Mouse (Mus musculus): ENCODE measurements around the gene Ccne1. TPM values are rescaled to one million over a fixed set of nuclear protein-coding genes. Genes with fewer than 3 reads are reported as not detected.
A peak's percentile ranks its signal among the peaks of the same experiment; 100 is the strongest.

The Ccne1 gene
- 52.9 and 55.2 TPM in 2 replicates for polyA plus RNA-seq (2015; fragmentation: Nextera tagmentation; extraction: Ambion mirVana)

- Histone ChIP-seq H3K27ac (ENCODE audit: low read length) (peak within 1 kb of the TSS; percentile 70), H3K4me3 (replicated peaks; ENCODE audit: low read length) (peak within 1 kb of the TSS; percentile 89), H3K27me3 (ENCODE audit: control insufficient read depth, insufficient read depth, low read length) (no peaks in the 10 kb centered on the region), H3K36me3 (ENCODE audit: control insufficient read depth, insufficient read depth, low read length) (0 out of 2 replicates have a peak, but pooled peaks cover 2% of the 10 kb centered on the region), H3K4me2 (ENCODE audit: low read depth, low read length) (peak within 1 kb of the TSS; percentile 99), H3K9me3 (replicated peaks; ENCODE audit: control insufficient read depth, low read length) (no peaks in the 10 kb centered on the region), H3K4me1 (ENCODE audit: control insufficient read depth, insufficient read depth, low read length) (peaks cover 25% of the 10 kb centered on the region), H3K9ac (ENCODE audit: low read length) (peak within 1 kb of the TSS; percentile 85)
- WGBS: under 1% methylated on average over 102 of the region's 102 CpGs
- peak; percentile 94 for ATAC-seq (ENCODE audit: insufficient read depth, low FRiP score)
Measured at GRCm38 (mm10) chr7:38107371-38108259, at the start of gene Ccne1. TSS of gene Ccne1 (minus strand) at chr7:38107534.

GRCm38 (mm10) chr7:38155829-38156228 lies 48.5 kb upstream of the Ccne1 start:
- Histone ChIP-seq H3K4me2 (ENCODE audit: low read depth, low read length) (no peak overlapping the region), H3K27me3 (ENCODE audit: control insufficient read depth, insufficient read depth, low read length) (no peaks in the 10 kb centered on the region), H3K4me3 (replicated peaks; ENCODE audit: low read length) (no peak overlapping the region), H3K9me3 (replicated peaks; ENCODE audit: control insufficient read depth, low read length) (no peaks in the 10 kb centered on the region), H3K27ac (ENCODE audit: low read length) (no peak overlapping the region), H3K9ac (ENCODE audit: low read length) (no peak overlapping the region), H3K4me1 (ENCODE audit: control insufficient read depth, insufficient read depth, low read length) (no peaks in the 10 kb centered on the region), H3K36me3 (ENCODE audit: control insufficient read depth, insufficient read depth, low read length) (no peaks in the 10 kb centered on the region)
- no peak for ATAC-seq (ENCODE audit: insufficient read depth, low FRiP score)
- 82% methylated on average over 5 of the region's 5 CpGs for WGBS

GRCm38 (mm10) chr7:38152571-38152970 lies 45.2 kb upstream of the Ccne1 start:
- ATAC-seq (ENCODE audit: insufficient read depth, low FRiP score): no peak; the same call in 1 of the 2 replicates
- H3K9me3 ChIP-seq (replicated peaks; ENCODE audit: control insufficient read depth, low read length): no peaks in the 10 kb centered on the region; the same call in 1 of the 2 replicates
- no peak overlapping the region for H3K4me2 ChIP-seq (ENCODE audit: low read depth, low read length)
- 83% methylated on average over 3 of the region's 3 CpGs for WGBS
- no peak overlapping the region for H3K27ac ChIP-seq (ENCODE audit: low read length)
- H3K4me1 ChIP-seq (ENCODE audit: control insufficient read depth, insufficient read depth, low read length): no peaks in the 10 kb centered on the region
- H3K4me3 ChIP-seq (replicated peaks; ENCODE audit: low read length): no peak overlapping the region
- H3K9ac ChIP-seq (ENCODE audit: low read length): no peak overlapping the region
- no peaks in the 10 kb centered on the region for H3K27me3 ChIP-seq (ENCODE audit: control insufficient read depth, insufficient read depth, low read length)
- H3K36me3 ChIP-seq (ENCODE audit: control insufficient read depth, insufficient read depth, low read length): no peaks in the 10 kb centered on the region

- H3K9me3 ChIP-seq (replicated peaks; ENCODE audit: control insufficient read depth, low read length): no peaks in the 10 kb centered on the region; the same call in 1 of the 2 replicates
- no peak overlapping the region for H3K9ac ChIP-seq (ENCODE audit: low read length)
- H3K4me1 ChIP-seq (ENCODE audit: control insufficient read depth, insufficient read depth, low read length): no peaks in the 10 kb centered on the region
- H3K27me3 ChIP-seq (ENCODE audit: control insufficient read depth, insufficient read depth, low read length): no peaks in the 10 kb centered on the region
- H3K27ac ChIP-seq (ENCODE audit: low read length): no peak overlapping the region
- no peak overlapping the region for H3K4me2 ChIP-seq (ENCODE audit: low read depth, low read length)
- WGBS: 47% methylated on average over 14 of the region's 14 CpGs
- no peak for ATAC-seq (ENCODE audit: insufficient read depth, low FRiP score)
- no peak overlapping the region for H3K4me3 ChIP-seq (replicated peaks; ENCODE audit: low read length)
- no peaks in the 10 kb centered on the region for H3K36me3 ChIP-seq (ENCODE audit: control insufficient read depth, insufficient read depth, low read length)
Measured at GRCm38 (mm10) chr7:38151706-38152312, 44.5 kb upstream of the Ccne1 start.

- WGBS: 90% methylated on average over 6 of the region's 6 CpGs
- Histone ChIP-seq H3K27ac (ENCODE audit: low read length) (no peak overlapping the region), H3K27me3 (ENCODE audit: control insufficient read depth, insufficient read depth, low read length) (no peaks in the 10 kb centered on the region), H3K36me3 (ENCODE audit: control insufficient read depth, insufficient read depth, low read length) (no peaks in the 10 kb centered on the region), H3K9ac (ENCODE audit: low read length) (no peak overlapping the region), H3K9me3 (replicated peaks; ENCODE audit: control insufficient read depth, low read length) (no peaks in the 10 kb centered on the region; the same call in 1 of the 2 replicates), H3K4me3 (replicated peaks; ENCODE audit: low read length) (no peak overlapping the region), H3K4me2 (ENCODE audit: low read depth, low read length) (no peak overlapping the region), H3K4me1 (ENCODE audit: control insufficient read depth, insufficient read depth, low read length) (no peaks in the 10 kb centered on the region)
- no peak for ATAC-seq (ENCODE audit: insufficient read depth, low FRiP score)
Measured at GRCm38 (mm10) chr7:38147477-38147876, 40.1 kb upstream of the Ccne1 start.

- Histone ChIP-seq H3K9me3 (replicated peaks; ENCODE audit: control insufficient read depth, low read length) (no peaks in the 10 kb centered on the region), H3K36me3 (ENCODE audit: control insufficient read depth, insufficient read depth, low read length) (no peaks in the 10 kb centered on the region), H3K4me3 (replicated peaks; ENCODE audit: low read length) (no peak overlapping the region), H3K4me1 (ENCODE audit: control insufficient read depth, insufficient read depth, low read length) (no peaks in the 10 kb centered on the region), H3K4me2 (ENCODE audit: low read depth, low read length) (no peak overlapping the region), H3K9ac (ENCODE audit: low read length) (no peak overlapping the region), H3K27me3 (ENCODE audit: control insufficient read depth, insufficient read depth, low read length) (no peaks in the 10 kb centered on the region), H3K27ac (ENCODE audit: low read length) (no peak overlapping the region)
- WGBS: 62% methylated on average over 13 of the region's 13 CpGs
- peak; percentile 34 for ATAC-seq (ENCODE audit: insufficient read depth, low FRiP score)
Measured at GRCm38 (mm10) chr7:38141747-38142545, 34.6 kb upstream of the Ccne1 start.

- H3K4me1 ChIP-seq (ENCODE audit: control insufficient read depth, insufficient read depth, low read length): no peaks in the 10 kb centered on the region
- H3K9ac ChIP-seq (ENCODE audit: low read length): peak overlapping the region; percentile 26; the same call in 1 of the 2 replicates
- H3K36me3 ChIP-seq (ENCODE audit: control insufficient read depth, insufficient read depth, low read length): no peaks in the 10 kb centered on the region
- H3K27ac ChIP-seq (ENCODE audit: low read length): no peak overlapping the region
- no peaks in the 10 kb centered on the region for H3K27me3 ChIP-seq (ENCODE audit: control insufficient read depth, insufficient read depth, low read length)
- H3K4me2 ChIP-seq (ENCODE audit: low read depth, low read length): no peak overlapping the region
- no peak for ATAC-seq (ENCODE audit: insufficient read depth, low FRiP score)
- WGBS: 41% methylated on average over 9 of the region's 9 CpGs
- no peak overlapping the region for H3K4me3 ChIP-seq (replicated peaks; ENCODE audit: low read length)
- no peaks in the 10 kb centered on the region for H3K9me3 ChIP-seq (replicated peaks; ENCODE audit: control insufficient read depth, low read length)
Measured at GRCm38 (mm10) chr7:38140324-38140723, 33.0 kb upstream of the Ccne1 start.

GRCm38 (mm10) chr7:38134471-38134870 lies 27.1 kb upstream of the Ccne1 start:
- no peak overlapping the region for H3K9ac ChIP-seq (ENCODE audit: low read length)
- ATAC-seq (ENCODE audit: insufficient read depth, low FRiP score): no peak
- no peak overlapping the region for H3K27ac ChIP-seq (ENCODE audit: low read length)
- H3K36me3 ChIP-seq (ENCODE audit: control insufficient read depth, insufficient read depth, low read length): no peaks in the 10 kb centered on the region
- no peak overlapping the region for H3K4me2 ChIP-seq (ENCODE audit: low read depth, low read length)
- H3K4me3 ChIP-seq (replicated peaks; ENCODE audit: low read length): no peak overlapping the region
- no peaks in the 10 kb centered on the region for H3K27me3 ChIP-seq (ENCODE audit: control insufficient read depth, insufficient read depth, low read length)
- no peaks in the 10 kb centered on the region for H3K4me1 ChIP-seq (ENCODE audit: control insufficient read depth, insufficient read depth, low read length)
- no peaks in the 10 kb centered on the region for H3K9me3 ChIP-seq (replicated peaks; ENCODE audit: control insufficient read depth, low read length)
- 89% methylated on average over 5 of the region's 5 CpGs for WGBS
